Mouse (Mus musculus): ENCODE measurements around the gene Slco1a5. TPM values are rescaled to one million over a fixed set of nuclear protein-coding genes. Genes with fewer than 3 reads are reported as not detected.
"Not testable (repeated sequence)": the region's sequence is repeated elsewhere in the genome, so short reads cannot be mapped to it uniquely, and the experiment has no call there.

Slco1a5 gene
- not detected for total RNA-seq (2021)
- long read RNA-seq, experiment 1: 0 reads
- long read RNA-seq, experiment 2: 0 reads

- Histone ChIP-seq H3K4me3 (no peak within 1 kb of the TSS), H3K27ac (no peak within 1 kb of the TSS)
- no peak for TF ChIP-seq CTCF (IDR thresholded peaks at IDR 0.05)
- intact Hi-C loops (cut with DNase I): loop anchor here (10.0 kb wide), 1 partner anchor 138 kb away; no protein-coding TSS in a partner anchor
- DNase-seq (ENCODE audit: extremely low spot score in 1 of 2, low spot score in 2 of 2): no peak
These were observed at the start of gene Slco1a5 for GRCm38 (mm10) chr6:142322881-142323280. Gene Slco1a5 (minus strand): TSS chr6:142322981.

DNA sequence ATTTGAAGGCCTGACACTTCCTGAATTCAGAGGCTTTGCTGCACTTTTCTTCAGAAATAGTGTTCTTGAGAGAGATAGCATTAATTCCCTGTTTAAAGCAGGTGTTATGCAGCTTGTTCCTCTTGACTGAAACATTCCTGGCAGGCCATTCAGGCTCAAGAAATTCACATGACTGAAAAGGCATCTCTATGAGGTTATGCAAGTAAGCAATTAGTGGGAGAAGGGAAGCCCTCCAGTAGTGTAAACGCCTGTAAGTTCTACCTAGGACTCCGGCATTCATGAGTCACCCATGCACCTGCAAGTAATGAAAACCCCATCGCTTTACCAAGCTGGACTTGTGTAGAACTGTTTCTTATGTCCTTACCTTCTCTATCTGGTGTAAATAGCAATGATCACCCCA is 46.8 kb upstream of the Slco1a5 start:
- TF ChIP-seq CTCF (IDR thresholded peaks at IDR 0.05): no peak
- Histone ChIP-seq H3K27ac (no peak overlapping the region), H3K4me3 (no peak overlapping the region)
- DNase-seq (ENCODE audit: extremely low spot score in 1 of 2, low spot score in 2 of 2): no peak
- intact Hi-C loops (cut with DNase I): no loop called here

DNA sequence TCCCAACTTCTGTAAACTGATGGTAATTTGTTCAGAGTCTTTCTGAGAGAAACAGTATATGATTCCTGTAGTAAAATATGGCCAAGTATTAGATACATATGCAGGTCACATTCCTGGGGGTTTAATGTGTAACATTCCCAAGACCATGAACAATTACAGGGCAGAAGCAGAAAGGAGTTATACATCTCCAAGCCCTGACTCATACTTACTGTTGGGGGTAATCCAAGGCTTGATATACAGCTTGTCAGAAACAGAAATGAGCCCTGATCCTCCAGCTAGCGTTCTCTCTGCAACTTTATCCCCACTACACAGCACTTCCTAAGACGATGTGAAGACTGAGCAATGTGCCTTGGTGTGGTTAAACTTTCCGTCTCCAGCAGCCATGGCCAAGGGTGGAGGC is 44.8 kb upstream of the Slco1a5 start:
- intact Hi-C loops (cut with DNase I): no loop called here
- no peak for TF ChIP-seq CTCF (IDR thresholded peaks at IDR 0.05)
- DNase-seq (ENCODE audit: extremely low spot score in 1 of 2, low spot score in 2 of 2): no peak
- Histone ChIP-seq H3K4me3 (no peak overlapping the region), H3K27ac (no peak overlapping the region)

DNA sequence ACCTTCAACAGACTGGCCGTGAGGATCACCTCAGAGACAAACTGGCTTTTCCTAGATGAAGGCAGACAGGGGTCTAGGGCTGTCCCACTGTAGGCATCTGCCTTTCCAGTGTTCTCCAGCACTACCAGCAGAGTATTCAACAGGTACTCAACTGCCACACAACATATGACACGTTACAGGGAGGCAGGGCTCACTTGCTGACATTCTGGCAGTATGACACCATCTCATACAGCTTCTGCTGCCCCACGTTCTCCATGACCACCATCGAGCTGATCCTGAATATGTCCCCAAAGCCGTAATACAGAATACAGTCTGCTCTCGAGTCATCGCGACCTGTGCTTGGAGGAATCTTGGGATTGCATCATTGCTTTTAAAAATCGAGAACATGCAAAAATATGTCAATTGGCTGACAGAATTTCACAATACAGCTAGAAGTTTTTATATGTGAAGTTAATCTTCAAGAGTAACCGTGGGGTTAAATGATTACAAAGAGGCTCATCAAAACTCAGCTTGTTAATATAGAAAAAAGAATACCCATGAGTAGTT is 43.8 kb upstream of the Slco1a5 start:
- no peak for TF ChIP-seq CTCF (IDR thresholded peaks at IDR 0.05)
- intact Hi-C loops (cut with DNase I): no loop called here
- Histone ChIP-seq H3K4me3 (no peak overlapping the region), H3K27ac (no peak overlapping the region)
- no peak for DNase-seq (ENCODE audit: extremely low spot score in 1 of 2, low spot score in 2 of 2)

DNA sequence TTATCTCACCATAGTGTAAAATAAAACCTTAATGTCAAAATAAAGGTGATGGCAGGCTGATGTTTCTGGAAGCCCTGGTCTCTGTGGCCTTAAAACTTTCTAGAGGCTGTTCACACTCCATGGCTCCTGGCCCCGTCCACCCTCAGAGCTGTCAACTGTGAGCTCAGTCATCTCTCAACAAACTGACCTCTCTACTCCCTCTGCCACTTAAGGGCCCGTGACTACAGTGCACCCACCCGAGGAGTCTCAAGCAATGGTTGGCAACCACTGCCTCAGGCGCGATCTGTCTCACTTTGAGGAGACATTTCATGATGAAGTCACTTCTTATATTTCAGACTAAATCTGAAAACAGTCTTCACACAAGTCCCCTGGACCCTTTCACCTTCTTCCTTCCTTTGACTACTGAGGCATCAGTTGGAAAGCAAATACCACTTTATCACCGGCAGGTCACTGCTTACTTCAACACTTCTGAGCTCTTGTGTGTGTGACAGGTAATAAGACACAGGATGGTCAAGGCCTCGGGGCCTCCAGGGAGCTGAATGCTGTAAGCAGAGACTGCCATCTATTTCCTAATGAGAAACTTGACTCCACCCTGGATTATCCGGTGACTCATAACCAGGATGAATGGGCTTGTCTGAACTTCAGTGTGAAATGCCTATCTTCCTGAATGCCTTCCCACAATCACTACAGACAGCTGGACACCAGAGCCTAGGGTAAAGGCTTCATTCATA is 43.1 kb upstream of the Slco1a5 start:
- no peak overlapping the region for H3K4me3 ChIP-seq
- intact Hi-C loops (cut with DNase I): no loop called here
- no peak for DNase-seq (ENCODE audit: extremely low spot score in 1 of 2, low spot score in 2 of 2)
- no peak for TF ChIP-seq CTCF (IDR thresholded peaks at IDR 0.05)
- no peak overlapping the region for H3K27ac ChIP-seq

DNA sequence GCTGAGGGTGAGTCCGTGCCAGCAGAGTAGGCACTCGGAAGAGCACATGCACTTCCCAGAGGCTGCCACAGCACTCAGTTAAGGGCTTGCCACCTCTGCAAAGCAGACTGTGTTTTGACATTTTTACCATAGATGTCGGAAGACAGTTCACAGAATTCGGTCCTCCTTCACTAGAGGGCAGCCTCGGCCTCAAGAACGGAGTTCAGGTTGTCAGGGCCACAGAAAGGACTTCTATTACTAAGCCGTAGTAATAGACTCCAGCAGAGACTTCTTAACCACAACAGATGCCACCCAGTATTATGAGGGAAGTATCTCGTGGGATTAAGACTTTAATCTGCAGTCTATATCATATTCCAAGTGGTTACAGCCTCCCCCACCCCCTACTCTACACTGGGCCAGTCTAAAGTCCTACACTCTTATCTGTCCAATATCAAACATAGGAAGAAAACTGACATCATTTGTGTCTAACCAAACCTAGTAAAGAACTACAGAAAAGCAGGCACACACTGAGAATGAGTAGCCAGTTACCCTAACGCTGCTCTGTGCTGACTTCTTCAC is 40.3 kb upstream of the Slco1a5 start:
- H3K27ac ChIP-seq: no peak overlapping the region
- TF ChIP-seq CTCF (IDR thresholded peaks at IDR 0.05): peak; percentile 26
- intact Hi-C loops (cut with DNase I): loop anchor here (2.0 kb wide), 1 partner anchor 156 kb away; no protein-coding TSS in a partner anchor
- no peak for DNase-seq (ENCODE audit: extremely low spot score in 1 of 2, low spot score in 2 of 2)
- H3K4me3 ChIP-seq: no peak overlapping the region

- H3K4me3 ChIP-seq: no peak overlapping the region
- no peak for DNase-seq (ENCODE audit: extremely low spot score in 1 of 2, low spot score in 2 of 2)
- intact Hi-C loops (cut with DNase I): loop anchor here (2.0 kb wide), 1 partner anchor 157 kb away; no protein-coding TSS in a partner anchor
These were observed 39.3 kb upstream of the Slco1a5 start for GRCm38 (mm10) chr6:142362036-142362435.

GRCm38 (mm10) chr6:142357106-142357505 is 34.3 kb upstream of the Slco1a5 start:
- intact Hi-C loops (cut with DNase I): no loop called here

More at GRCm38 (mm10) chr6:142362036-142362435, 39.3 kb upstream of the Slco1a5 start:
- TF ChIP-seq CTCF (IDR thresholded peaks at IDR 0.05): no peak
- no peak overlapping the region for H3K27ac ChIP-seq

GRCm38 (mm10) chr6:142352099-142352498 is 29.3 kb upstream of the Slco1a5 start:
- intact Hi-C loops (cut with DNase I); H3K27ac ChIP-seq; DNase-seq (ENCODE audit: extremely low spot score in 1 of 2, low spot score in 2 of 2); H3K4me3 ChIP-seq: not testable (repeated sequence)

More at GRCm38 (mm10) chr6:142357106-142357505, 34.3 kb upstream of the Slco1a5 start:
- H3K4me3 ChIP-seq: no peak overlapping the region
- no peak for TF ChIP-seq CTCF (IDR thresholded peaks at IDR 0.05)
- DNase-seq (ENCODE audit: extremely low spot score in 1 of 2, low spot score in 2 of 2): no peak
- H3K27ac ChIP-seq: no peak overlapping the region

DNA sequence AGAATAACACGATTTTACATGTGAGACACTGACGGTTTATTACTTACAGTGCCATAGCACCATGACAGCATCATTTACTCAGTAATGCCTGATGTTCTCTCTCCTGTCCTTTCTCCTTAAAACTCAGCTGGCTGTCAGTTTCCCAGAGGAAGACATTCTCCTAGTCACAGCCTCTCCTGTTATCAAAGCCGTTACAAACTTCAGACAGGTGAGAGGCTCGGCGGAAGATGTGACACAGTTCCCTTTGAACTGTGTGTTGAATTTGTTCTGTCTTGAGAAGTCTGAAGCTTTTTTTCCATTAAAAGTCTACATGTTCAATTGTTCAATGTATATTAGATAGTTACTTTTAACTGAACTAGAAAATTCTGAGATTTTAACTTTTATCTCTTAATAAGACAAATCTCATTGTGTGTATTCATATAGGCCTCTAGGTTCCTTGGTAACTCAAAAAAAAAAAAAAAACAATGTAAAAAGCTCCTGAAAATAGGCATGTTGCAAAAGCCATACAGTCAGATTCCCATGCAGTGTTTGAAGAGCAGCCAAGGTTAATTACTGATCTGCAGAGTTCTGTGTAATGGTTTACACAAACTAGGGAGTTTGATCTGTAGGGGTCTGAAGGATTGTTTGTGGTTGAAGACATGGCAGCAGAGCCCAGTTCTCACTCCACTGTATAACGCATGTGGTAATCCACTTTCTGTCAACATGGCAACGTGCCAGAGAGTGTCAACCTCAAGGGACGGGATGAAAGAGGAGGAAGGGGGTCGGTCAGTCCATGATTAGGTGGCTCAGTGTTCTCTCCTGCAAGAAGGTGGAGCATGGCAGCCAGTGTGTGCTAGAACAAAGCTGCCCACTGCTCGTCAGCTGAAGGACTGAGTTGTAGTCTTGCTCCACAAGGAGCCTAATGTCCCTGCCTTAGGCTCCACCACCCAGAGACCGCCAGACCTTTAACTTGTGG is 24.9 kb upstream of the Slco1a5 start:
- no peak for DNase-seq (ENCODE audit: extremely low spot score in 1 of 2, low spot score in 2 of 2)
- Histone ChIP-seq H3K4me3 (no peak overlapping the region), H3K27ac (no peak overlapping the region)
- no peak for TF ChIP-seq CTCF (IDR thresholded peaks at IDR 0.05)
- intact Hi-C loops (cut with DNase I): loop anchor here (2.0 to 10.0 kb wide), 4 partner anchors 39 to 863 kb away; partner anchors contain the start of genes Golt1b, Ldhb and Recql

Measured in left cerebral cortex, adult 2 months (tissue).